Mouse (Mus musculus) limb, embryonic 10.5 days (tissue): ENCODE measurements at regions not wholly inside any gene's neighbourhood (a gene's known extent, or its start where the extent isn't known, plus 50 kb on each side); places are given as distances from the start of the nearest gene placed in this dataset.
"Not testable (repeated sequence)": the region's sequence is repeated elsewhere in the genome, so short reads cannot be mapped to it uniquely, and the experiment has no call there.

Experiments
- DNase-seq: peaks from one replicate; pipeline ENCODE4 v3.0.0-alpha.2; 2017; ENCODE audit warnings: low spot score
- H3K27ac ChIP-seq: fragments of 300-500 bp; sonication (generic); 2 replicates; pipeline ENCODE4 v1.5.1; 2016; ENCODE audit warnings: mild to moderate bottlenecking
- H3K27me3 ChIP-seq: fragments of 300-500 bp; sonication (generic); 2 replicates; pipeline ENCODE4 v1.6.1; 2016; ENCODE audit warnings: low read depth, mild to moderate bottlenecking; ENCODE audit not compliant: poor library complexity, severe bottlenecking
- H3K36me3 ChIP-seq: fragments of 300-500 bp; sonication (generic); 2 replicates; pipeline ENCODE4 v1.6.1; 2016; ENCODE audit warnings: mild to moderate bottlenecking, moderate library complexity
- H3K4me1 ChIP-seq: fragments of 300-500 bp; sonication (generic); 2 replicates; pipeline ENCODE4 v1.6.1; 2016
- H3K4me3 ChIP-seq: fragments of 300-500 bp; sonication (generic); 2 replicates; pipeline ENCODE4 v1.5.1; 2016; ENCODE audit warnings: mild to moderate bottlenecking, moderate library complexity
- H3K9me3 ChIP-seq: fragments of 300-500 bp; sonication (generic); replicated peaks from 2 replicates; pipeline ENCODE4 v1.6.1; 2016; ENCODE audit warnings: mild to moderate bottlenecking
- WGBS: fragments of 180-500 bp; shearing (Covaris S2); methylation state at CpG from one replicate; pipeline ENCODE4 v1.1.7; 2016; 5-methylcytosine and 5-hydroxymethylcytosine counted together

- DNase-seq, H3K27me3 ChIP-seq, H3K4me1 ChIP-seq, H3K36me3 ChIP-seq, H3K27ac ChIP-seq, H3K9me3 ChIP-seq: not testable (repeated sequence)
- peak overlapping the region; percentile 28 for H3K4me3 ChIP-seq
- 2% methylated on average over 41 of the region's 65 CpGs for WGBS
Observed at GRCm38 (mm10) chr5:108903134-108903923, 50.9 kb upstream of the Vmn2r9 start.
